Mouse (Mus musculus): ENCODE measurements around the gene Paqr5. TPM values are rescaled to one million over a fixed set of nuclear protein-coding genes. Genes with fewer than 3 reads are reported as not detected.

Paqr5 gene
- 20.5 TPM for polyA plus RNA-seq (2014; fragmentation: Illumina TruSeq; extraction: RNeasy Lipid Tissue Mini Kit (QIAGEN cat#74804); ENCODE audit: low read depth, low replicate concordance)

DNA sequence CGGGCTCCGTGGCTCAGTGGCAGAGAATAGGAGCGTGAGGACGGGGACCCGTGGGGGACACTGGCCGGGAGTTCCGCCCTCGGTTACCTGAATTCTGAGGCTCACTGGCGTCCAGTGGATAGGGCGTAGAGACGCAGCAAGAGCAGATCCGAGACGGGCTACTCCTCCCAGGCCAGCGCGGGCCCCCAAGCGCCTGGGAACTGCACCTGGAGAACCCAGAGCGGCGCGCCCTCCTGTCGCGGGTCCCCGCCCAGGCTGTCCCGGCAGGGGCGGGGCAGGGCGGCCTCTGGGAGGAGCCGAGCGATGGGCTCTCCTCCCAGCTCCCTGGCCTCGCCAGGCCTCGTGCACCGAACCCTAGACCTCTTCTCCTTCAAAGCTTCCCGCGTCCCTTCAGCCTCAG is at the start of gene Paqr5:
Paqr5 (minus strand) TSS at position 257 of the 400 bp plus-strand sequence.

GRCm38 (mm10) chr9:61946623-61947401 is 79.8 kb downstream of the Paqr5 start, which contains the start of gene Kif23:
TSS of gene Kif23 (minus strand) at chr9:61946774.

DNA sequence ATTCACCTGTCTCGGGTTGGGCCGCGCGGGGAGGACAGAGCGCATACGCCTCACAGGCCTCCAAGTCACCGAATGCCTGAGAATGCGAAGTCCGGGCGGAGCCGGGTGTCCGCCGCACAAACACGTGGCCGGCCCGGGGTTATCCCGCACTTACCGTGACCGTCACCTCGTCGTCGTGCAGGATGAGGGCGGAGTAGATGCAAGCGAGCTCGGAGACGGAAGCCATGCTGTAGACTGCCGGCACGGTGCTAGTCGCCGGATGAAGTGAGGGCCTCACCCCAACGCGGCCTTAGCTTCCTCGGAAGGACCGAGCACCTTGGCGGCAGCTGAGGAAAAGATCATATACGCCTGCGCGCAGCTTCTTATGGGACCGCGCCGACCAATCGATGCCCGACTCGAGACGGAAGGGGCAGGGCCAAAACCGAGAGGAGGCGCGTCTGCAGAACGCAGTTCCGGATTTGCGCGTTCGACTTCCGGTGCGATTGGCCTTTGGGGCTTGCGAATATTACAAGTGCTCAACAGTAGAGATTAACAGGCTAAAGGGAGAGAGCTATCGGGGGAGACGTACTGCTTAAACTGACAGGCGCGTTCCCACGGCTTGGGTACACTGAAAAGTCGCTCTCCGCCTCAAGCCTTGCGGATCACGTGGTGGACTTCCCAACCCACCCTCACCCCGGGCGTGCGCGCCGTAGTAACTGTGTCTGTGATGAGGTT is 112.3 kb downstream of the Paqr5 start, which contains the start of gene Rplp1:
Rplp1 (minus strand) TSS at position 340 of the 714 bp plus-strand sequence.

Other genes with a start within 250 kb of the Paqr5 start
- 71.8 TPM for gene Rplp1, start 112.3 kb downstream of the Paqr5 start, polyA plus RNA-seq (2014; fragmentation: Illumina TruSeq; extraction: RNeasy Lipid Tissue Mini Kit (QIAGEN cat#74804); ENCODE audit: low read depth, low replicate concordance)
- gene Kif23, start 80.1 kb downstream of the Paqr5 start, polyA plus RNA-seq (2014; fragmentation: Illumina TruSeq; extraction: RNeasy Lipid Tissue Mini Kit (QIAGEN cat#74804); ENCODE audit: low read depth, low replicate concordance): 43.5 TPM
- 41.8 TPM for gene Glce, start 95.8 kb upstream of the Paqr5 start, polyA plus RNA-seq (2014; fragmentation: Illumina TruSeq; extraction: RNeasy Lipid Tissue Mini Kit (QIAGEN cat#74804); ENCODE audit: low read depth, low replicate concordance)

All from sigmoid colon, adult 10 weeks (tissue).